Mouse (Mus musculus) G1E-ER4 (cell line): Measurements from ENCODE around the gene Ell3. TPM values are rescaled to one million over a fixed set of nuclear protein-coding genes. Genes with fewer than 3 reads are reported as not detected.

Experiments used
- GATA1 ChIP-seq: IDR thresholded peaks from one replicate; pipeline ENCODE4 v1.8.0; 2012; ENCODE audit warnings: low read length, inconsistent platforms
- polyA plus RNA-seq: library from polyadenylated mRNA; stranded (reverse); fragments of >175 nt; gene quantifications from 2 replicates; pipeline ENCODE4 v1.2.3, GENCODE M21; 2012

Gene Ell3
- polyA plus RNA-seq, 1 experiment: not detected

DNA sequence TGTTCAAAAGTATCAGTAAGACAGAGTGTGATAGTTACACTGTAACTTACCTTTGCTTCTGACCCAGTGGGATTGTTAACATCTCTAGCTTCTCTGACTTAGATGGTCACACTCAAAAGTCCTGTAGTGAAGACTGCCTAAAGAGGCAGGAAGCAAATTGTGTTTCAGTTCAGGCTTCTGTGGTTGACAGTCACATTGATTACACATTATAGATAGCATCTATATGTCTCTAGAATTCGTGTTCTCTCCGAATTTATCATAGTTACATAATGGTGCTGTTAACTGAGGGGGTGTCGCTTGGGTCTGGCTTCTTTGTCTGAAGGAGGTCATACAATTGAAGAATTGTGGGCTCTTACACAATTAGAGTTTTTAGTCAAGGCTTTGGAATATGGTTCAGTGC lies 29.0 kb downstream of the Ell3 start:
- TF ChIP-seq GATA1: no peak

DNA sequence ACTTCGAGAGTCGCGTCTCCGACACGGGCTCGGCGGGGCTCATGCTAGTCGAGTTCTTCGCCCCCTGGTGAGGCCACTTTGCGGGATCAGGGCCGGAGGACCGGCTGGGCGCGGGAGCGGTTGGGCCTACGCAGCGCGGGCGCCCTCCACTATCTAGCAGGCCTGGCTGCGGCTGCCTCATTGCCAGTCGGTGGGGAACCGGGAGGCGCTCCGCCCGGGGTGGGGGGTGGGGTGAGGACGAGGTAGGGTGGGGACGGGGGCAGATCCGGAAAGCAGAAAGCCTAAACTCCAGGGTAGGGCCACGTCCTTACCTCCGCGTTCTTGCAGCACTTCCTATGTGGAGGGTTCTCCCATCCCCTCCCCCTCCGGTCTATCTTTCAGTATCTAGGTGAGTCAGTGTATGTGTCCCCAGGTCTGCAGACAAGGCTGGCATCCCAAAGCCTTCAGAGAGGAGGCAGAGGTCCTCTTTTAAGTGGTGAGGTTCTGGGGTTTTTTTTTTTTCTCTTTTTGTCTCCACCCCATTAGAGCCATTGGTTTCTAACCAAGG lies 29.9 kb downstream of the Ell3 start:
- no peak for TF ChIP-seq GATA1

DNA sequence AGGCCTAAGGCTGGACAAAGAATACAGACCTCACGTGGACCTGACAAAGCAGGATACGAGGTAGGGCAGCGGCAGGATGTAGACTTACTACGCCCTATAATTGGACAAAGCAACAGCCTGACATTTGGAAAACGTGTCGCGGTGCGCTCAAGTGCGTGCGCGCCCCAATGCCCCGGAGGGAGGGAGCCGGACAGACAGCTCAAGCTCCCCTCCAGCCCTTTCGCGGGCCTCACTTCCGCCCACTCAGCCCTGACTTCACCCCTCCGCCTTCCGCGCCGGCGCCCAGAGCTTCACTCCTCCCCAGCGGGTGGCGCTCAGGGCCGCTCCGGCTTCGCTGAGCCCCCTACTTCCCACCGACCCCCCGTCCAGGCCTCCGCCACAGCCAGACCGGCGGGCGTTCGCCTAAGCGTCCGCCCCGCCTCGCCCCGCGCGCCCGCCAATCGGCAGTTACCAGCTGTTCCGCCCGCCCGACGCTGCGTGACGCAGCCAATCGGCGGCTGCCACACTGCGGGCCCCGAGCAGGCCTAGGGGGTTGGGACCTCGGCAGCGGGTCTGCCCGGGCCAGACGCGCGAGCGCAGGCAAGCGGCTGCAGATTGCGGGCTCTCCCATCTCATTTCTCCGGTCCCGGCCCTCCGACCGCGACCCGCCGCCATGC lies 30.6 kb downstream of the Ell3 start, which contains the start of the genes Pdia3 and Catsper2:
TSS of gene Pdia3 (plus strand) at position 389 of the 656 bp plus-strand sequence.
TSS of gene Catsper2 (minus strand) at position 406 of the 656 bp plus-strand sequence.
- no peak for TF ChIP-seq GATA1

DNA sequence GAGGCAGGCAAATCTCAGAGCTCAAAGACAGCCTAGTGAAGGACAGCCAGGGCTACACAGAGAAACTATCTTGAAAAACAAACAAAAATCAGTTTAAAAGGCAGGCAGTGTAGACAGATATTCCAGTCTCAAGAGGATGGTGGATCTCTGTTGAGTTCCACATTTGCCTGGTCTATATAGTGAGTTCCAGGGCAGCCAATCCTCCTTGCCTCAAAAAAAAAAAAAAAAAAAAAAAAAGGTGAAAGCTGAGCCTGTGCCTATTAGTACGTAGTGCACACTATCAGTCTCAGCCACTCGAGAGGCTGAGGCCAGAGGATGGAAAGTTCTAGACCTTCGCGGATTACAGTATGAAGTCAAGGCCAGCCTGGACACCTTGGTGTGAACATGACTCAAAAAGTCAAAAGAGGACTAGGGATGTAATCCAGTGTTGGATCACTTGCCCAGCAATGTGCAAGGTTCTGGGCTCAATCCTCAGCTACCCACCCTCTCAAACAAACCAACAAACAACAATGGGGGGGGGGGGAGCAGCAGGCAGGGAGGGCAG lies 31.2 kb downstream of the Ell3 start:
- no peak for TF ChIP-seq GATA1

DNA sequence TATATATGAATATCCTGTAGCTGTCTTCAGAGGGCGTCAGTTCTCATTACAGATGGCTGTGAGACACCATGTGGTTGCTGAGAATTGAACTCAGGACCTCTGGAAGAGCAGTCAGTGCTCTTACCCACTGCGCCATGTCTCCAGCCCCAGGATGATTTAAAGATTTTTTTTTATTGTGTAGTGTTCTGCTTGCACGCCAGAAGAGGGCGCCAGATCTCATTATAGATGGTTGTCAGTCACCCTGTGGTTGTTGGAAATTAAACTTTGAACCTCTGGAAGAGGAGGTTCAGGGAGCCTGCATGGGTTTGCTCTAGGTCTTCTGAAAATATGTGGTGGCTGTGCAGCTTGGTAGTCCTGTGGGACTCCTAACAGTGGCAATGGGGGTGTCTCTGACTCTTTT lies 35.9 kb downstream of the Ell3 start:
- no peak for TF ChIP-seq GATA1

DNA sequence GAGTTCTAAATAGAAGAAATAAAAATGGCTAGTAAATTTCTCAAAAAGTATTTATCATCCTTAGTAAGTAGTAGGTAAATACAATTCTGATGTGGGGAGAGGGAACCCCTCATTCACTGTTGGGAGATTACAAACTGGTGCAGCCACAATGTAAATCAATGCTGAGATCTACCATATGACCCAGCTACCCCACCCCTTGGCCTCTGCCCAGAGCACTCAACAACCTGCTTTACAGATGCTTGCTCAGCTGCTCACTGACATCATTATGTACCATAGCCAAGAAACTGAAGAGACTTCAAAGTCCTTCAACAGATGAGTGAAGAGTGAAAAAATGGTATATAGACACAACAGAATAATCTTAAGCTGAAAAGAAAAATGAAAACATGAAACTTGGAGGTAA lies 40.8 kb downstream of the Ell3 start:
- TF ChIP-seq GATA1: no peak

GRCm38 (mm10) chr2:121396624-121397023 lies 47.5 kb downstream of the Ell3 start:
- TF ChIP-seq GATA1: no peak

Other genes starting within 250 kb of the Ell3 start
- 19.4 and 21.1 TPM in 2 replicates for gene Trp53bp1, start 172.9 kb downstream of the Ell3 start, polyA plus RNA-seq
- 16.2 and 20.0 TPM in 2 replicates for gene Map1a, start 154.7 kb downstream of the Ell3 start, polyA plus RNA-seq
- 3.4 and 3.7 TPM in 2 replicates for gene Ppip5k1, start 88.9 kb downstream of the Ell3 start, polyA plus RNA-seq
- gene Ckmt1, start 86.6 kb downstream of the Ell3 start, polyA plus RNA-seq: not detected in 2 replicates
- gene Strc, start 57.1 kb downstream of the Ell3 start, polyA plus RNA-seq: not detected in 2 replicates
- gene Pdia3, start 30.5 kb downstream of the Ell3 start, polyA plus RNA-seq: 564 and 628 TPM in 2 replicates
- 0.13 and 0.21 TPM in 2 replicates for gene Catsper2, start 30.5 kb downstream of the Ell3 start, polyA plus RNA-seq
- 285 and 304 TPM in 2 replicates for gene Serf2, start 4.9 kb upstream of the Ell3 start, polyA plus RNA-seq
- gene Hypk, start 9.0 kb upstream of the Ell3 start, polyA plus RNA-seq: 176 and 206 TPM in 2 replicates
- not detected in 2 replicates for gene Serinc4, start 12.5 kb upstream of the Ell3 start, polyA plus RNA-seq
- gene Mfap1b, start 29.8 kb upstream of the Ell3 start, polyA plus RNA-seq: 1.7 and 2.7 TPM in 2 replicates
- 3.9 and 6.2 TPM in 2 replicates for gene Mfap1a, start 62.4 kb upstream of the Ell3 start, polyA plus RNA-seq
- 0.82 and 1.2 TPM in 2 replicates for gene Wdr76, start 62.4 kb upstream of the Ell3 start, polyA plus RNA-seq